Mouse (Mus musculus) ZHBTc4 (cell line): ENCODE data around the gene Krtap3-3.
"Not testable (repeated sequence)": the region's sequence is repeated elsewhere in the genome, so short reads cannot be mapped to it uniquely, and the experiment has no call there.

ENCODE experiments used
- DNase-seq: peaks from one replicate; pipeline ENCODE4 v3.0.0-alpha.2; 2011; ENCODE audit warnings: low read depth, low spot score

Krtap3-3 gene

DNA sequence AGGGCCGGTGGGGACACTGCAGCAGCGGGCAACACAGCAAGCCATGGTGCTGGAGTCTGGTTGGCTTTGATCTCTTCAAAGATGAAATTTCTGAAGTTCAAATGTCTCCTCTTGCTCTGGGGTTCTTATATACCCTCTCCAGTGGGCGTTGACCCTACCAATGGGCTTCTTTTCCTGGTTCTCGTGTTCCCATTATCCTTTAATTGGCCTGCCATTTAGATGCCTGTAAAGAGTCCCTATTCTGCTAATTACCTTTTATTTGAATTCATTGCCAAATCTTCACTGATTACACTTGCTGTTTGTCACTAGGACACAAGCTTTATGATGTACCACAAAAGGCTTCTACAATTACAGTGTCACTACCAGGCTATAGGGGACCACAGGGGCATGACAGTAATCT lies at the start of gene Krtap3-3:
Krtap3-3 (minus strand) TSS at position 101 of the 400 bp plus-strand sequence.
- no peak for DNase-seq

DNA sequence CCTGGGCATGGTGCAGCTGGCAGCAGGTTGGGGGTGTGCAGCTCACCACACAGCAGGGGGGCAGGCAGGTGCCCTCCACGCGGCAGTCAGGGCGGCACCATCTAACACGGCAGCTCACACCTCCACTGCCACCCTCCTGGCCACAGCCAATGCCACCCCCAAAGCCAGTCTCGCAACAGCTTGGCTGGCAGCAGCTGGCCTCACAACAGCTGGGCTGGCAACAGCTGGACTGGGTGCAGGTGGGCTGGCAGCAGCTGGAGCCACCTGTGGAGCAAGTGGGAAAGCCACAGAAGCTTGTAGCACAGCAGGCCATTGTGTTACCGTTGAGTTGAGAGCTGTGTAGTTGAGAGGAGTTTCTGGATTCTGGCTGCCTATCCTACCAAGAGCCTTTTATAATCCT lies 47.1 kb upstream of the Krtap3-3 start, which contains the start of gene Krtap9-3:
Krtap9-3 (minus strand) TSS at position 364 of the 400 bp plus-strand sequence.
- not testable (repeated sequence) for DNase-seq

DNA sequence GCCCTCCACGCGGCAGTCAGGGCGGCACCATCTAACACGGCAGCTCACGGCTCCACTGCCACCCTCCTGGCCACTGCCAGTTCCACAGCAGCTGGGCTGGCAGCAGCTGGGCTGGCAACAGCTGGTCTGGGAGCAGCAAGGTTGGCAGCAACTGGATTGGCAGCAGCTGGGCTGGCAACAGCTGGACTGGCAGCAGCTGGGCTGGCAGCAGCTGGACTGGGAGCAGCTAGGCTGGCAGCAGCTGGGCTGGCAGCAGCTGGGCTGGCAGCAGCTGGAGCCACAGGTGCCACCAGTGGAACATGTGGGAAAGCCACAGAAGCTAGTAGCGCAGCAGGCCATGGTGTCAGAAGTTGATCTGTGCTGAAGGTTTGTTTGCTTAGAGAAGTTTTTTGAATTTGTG lies 40.3 kb upstream of the Krtap3-3 start, which contains the start of gene Krtap1-3:
Krtap1-3 (minus strand) TSS at position 359 of the 400 bp plus-strand sequence.
- DNase-seq = no peak

DNA sequence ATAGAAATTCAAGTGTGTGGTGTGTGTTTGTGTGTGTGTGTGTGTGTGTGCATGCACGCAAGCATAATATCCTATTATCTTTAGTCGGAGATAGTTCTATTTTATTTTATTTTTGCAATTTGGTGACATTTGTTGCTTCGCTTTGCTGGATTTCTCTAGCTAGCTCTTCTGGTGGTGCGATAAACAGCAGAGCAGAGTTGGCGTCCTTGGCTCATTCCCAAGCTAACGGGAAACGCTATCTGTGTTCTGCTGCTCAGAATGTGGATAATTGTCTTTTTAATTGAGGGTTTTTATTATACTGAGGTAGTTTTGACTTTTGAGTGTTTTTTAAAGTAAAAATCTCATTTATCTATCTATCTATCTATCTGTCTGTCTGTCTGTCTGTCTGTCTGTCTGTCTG lies 34.4 kb upstream of the Krtap3-3 start:
- no peak for DNase-seq

DNA sequence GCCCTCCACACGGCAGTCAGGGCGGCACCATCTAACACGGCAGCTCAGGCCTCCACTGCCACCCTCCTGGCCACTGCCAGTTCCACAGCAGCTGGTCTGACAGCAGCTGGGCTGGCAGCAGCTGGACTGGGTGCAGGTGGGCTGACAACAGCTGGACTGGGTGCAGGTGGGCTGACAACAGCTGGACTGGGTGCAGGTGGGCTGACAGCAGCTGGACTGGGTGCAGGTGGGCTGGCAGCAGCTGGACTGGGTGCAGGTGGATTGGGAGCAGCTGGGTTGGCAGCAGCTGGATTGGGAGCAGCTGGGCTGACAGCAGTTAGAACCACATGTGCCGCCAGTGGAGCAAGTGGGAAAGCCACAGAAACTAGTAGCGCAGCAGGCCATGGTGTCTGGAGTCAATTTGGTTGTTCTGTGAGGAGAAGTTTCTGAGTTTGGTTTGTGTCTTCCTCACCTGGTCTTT lies 32.6 kb upstream of the Krtap3-3 start, which contains the start of gene Krtap1-4:
Krtap1-4 (minus strand) TSS at position 410 of the 460 bp plus-strand sequence.
- no peak for DNase-seq

DNA sequence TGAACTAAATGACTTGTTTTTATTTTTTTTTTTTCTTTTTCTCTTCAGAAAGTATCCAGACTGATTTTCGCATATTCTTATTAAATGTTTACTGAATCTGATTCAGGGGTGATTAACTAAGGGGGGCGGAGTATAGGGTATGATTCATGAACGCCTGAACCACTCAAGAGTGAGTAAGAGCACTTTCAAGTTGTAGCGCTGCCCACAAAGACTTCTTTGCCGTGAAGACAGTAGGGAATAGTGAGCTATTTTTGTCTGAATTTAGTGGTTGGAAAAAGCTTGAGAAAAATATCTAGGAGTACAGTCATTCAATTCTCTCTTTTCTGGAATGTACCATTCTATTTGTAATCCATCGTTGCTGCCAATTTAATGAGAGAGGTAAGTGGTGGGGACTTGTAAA lies 30.9 kb upstream of the Krtap3-3 start:
- DNase-seq = no peak

DNA sequence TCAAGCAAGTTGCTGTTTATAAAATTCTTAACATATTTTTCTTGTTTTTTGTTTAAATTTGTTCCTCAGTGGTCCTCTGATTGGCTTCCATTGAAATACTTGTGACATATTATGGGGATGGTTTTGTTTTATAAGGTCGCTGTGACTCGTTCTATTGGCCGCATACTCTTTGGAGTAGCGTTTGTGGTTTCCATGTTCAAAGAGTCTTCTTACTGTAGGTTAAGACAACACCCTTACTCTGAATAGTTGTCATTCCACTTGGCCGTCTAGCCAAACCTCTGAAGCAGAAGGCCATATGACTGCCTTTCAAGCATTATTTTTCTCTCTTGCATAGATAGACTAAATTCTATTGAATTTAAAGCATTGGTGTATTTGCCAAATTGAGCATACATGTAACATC lies 30.4 kb upstream of the Krtap3-3 start:
- DNase-seq = no peak

DNA sequence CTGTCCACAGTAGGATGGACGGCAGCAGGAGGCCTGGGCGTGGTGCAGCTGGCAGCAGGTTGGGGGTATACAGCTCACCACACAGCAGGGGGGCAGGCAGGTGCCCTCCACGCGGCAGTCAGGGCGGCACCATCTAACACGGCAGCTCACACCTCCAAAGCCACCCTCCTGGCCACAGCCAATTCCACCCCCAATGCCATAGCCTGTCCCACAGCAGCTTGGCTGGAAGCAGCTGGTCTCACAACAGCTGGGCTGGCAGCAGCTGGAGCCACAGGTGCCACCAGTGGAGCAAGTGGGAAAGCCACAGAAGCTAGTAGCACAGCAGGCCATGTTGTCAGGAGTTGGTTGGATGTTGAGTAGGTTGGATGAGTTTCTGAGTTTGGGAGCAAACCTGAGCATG lies 30.0 kb upstream of the Krtap3-3 start, which contains the start of gene Krtap1-5:
Krtap1-5 (minus strand) TSS at position 381 of the 400 bp plus-strand sequence.
- DNase-seq = no peak

DNA sequence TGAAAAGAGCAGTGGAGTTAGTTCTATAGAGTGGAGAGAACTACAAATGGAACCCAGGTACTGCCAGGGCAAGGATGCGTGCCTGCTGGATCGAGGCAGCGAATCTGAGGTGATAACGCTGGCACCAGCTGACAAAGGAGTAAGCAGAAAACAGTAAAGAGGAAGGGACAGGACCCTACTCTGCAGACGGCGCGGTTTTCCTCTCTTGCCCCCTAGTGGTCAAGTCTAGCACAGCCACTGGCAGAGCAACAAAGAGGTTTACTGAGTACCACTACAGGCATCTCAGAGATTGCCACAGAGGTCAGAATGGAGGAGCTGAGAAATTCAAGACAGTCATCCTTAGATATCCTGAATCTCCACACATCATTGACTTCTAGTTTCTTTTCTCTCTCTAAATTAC lies 23.4 kb upstream of the Krtap3-3 start:
- peak; percentile 79 for DNase-seq

DNA sequence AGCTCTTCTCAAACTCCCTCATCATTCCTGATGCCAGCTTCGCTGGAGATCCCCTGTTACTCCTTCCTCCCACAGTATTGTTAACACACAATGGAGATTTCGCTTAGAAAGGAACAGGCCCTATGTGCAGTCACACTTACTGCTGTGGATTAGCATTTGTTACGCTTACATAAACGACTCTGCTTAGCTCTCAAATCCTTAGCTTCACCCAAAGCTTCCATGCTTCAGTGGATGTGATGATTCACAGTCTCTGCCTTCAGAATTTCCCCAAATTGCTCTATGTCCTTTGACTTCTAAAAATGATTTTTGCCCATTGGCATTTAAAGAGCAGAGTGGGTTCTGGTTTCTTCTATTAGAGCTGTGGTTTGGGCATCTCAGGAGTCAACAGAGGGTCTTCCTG lies 22.5 kb upstream of the Krtap3-3 start:
- no peak for DNase-seq

DNA sequence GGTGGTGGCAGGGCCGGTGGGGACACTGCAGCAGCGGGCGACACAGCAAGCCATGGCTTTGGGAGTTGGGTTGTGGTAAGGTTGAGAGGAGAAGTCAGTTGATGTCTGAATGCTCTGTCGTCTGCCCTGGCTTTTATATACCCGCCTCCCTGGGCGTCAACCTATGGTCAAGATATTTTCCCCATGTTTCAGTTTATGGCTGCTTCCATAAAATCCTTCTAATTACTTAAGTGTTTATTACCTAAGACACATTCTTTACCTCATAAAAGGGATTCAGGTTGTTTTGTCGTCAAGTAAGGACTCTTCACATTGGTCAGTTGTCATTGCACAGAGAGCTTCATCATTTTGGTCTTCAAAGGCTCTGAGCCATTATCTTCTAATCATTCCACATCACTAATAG lies 15.9 kb upstream of the Krtap3-3 start, which contains the start of gene Krtap3-1:
Krtap3-1 (minus strand) TSS at position 101 of the 400 bp plus-strand sequence.
- no peak for DNase-seq

DNA sequence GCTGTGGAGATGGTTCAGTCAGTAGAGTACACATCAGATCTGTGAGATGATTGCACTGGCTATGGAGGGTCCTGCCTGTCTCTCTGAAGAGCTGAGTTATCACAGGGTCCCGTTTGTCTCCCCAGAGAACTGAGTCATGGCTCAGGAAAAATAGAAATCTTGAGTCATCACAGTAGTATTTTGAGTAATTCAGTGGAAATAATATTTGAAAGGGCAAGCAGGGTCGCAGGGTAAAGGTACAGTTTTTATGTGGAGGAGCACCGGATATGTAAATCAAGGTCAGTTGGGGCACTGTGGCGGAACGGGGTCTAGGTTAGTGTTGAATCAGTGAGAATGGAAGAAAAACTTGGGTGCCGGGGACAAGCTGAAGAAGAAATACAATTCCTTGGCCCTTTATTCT lies 11.9 kb upstream of the Krtap3-3 start:
- no peak for DNase-seq

DNA sequence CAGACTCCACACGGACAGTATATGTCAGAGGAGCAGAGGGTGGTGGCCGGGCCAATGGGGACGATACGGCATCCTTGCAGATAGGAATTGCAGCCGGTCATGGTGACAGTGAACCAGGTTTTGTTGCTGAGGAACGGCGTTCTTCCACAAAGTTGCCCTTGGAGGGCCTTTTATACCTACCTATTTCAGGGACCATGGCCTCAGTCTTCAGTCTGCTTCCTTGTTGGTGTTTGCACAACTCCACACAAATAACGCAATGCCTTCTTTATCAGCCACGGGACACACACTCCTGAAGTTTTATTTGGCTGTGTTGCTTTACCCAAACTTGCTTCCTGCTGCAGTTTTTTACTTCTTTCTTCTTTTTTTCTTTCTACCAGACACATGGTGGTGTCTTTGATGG lies 8.7 kb upstream of the Krtap3-3 start, which contains the start of gene Gm11939:
Gm11939 (minus strand) TSS at position 101 of the 400 bp plus-strand sequence.
- DNase-seq = no peak

DNA sequence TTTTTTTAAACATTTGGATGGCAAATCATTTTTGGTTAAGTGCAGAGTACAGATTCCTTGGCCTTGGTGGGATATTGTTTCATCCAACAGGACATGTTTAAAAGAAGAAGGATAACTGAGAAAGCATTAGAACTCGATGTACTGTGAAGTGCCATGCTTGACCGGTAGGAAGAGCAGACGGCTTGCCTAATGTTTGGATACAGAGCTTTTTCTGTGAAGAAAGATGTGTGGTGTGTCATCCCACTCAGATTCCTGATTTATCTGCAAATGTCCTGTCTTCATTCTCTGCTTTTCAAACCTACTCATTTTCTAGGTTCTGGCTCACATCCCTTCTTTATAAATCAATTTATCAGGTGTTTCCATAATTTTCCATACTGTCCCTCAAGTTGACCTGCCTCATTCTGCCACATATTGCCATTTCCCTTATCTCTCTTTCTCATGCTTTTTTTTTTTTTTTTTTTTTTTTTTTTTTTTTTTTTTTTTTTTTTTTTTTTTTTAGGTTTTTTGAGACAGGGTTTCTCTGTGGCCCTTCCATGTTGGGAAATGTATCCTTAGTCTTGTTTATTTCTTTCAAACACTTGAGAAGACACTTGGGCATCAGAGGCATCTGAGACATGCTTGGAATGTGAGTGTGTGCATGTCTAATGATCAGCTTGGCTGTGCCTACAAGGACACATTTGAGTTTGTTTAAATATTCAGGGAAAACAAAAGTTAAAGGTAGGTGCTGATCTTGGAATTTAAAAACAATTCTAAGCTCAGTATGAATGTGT lies 7.5 kb upstream of the Krtap3-3 start:
- DNase-seq = no peak

DNA sequence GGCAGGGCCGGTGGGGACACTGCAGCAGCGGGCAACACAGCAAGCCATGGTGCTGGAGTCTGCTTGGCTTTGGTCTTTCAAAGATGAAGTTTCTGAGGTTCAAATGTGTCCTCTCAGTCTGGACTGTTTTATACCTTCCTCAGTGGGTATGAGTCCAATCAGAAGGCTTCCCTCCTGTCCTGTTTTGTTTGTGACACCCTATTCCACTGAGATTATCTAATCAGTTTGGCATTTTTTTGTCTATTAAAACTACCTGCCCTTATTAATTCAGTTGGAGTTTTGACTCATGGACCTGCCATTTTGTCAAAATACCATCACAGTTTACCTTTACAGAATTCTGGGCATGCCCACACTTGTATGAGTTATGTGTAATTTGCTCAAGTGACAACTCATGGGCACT lies 6.1 kb upstream of the Krtap3-3 start, which contains the start of gene Krtap3-2:
Krtap3-2 (minus strand) TSS at position 101 of the 400 bp plus-strand sequence.
- no peak for DNase-seq

DNA sequence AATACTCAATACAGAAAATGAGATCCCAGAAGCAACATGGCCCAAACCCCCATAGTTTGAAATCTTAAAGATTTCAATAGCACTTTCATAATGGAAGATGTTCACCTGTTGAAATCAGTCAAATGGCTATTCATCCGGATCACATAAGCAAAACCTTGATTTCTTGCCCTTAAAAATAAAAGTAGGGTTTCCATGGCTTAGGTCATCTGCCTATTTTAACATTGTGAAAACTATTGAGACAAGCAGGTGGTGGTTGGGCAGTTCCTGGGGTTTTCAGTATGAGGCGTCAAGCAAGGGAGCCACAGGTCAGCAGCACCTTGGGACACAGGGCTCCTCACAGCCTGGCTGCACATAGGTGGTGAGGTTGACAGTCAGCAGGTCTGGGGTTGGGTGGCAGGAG lies 5.5 kb upstream of the Krtap3-3 start:
- DNase-seq = no peak

DNA sequence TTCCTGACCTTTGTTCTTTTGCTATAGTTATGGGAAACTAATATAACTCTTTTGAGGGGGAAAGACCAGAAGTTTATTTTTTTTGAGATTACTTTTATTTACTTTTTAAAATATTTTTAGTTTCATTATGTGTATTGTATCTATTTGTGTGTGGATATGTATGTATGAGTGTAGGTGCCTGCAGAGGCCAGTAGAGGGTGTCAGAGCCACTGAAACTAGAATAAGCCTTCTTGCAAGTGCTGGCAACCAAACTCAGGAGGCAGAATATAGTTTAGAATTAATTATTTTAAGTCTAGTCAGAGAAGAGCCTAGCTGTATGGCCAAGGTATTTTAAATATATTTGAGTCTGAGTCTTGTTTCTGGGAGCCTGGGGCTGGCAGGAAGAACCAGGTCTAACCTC lies 2.8 kb downstream of the Krtap3-3 start:
- DNase-seq = peak; percentile 33

DNA sequence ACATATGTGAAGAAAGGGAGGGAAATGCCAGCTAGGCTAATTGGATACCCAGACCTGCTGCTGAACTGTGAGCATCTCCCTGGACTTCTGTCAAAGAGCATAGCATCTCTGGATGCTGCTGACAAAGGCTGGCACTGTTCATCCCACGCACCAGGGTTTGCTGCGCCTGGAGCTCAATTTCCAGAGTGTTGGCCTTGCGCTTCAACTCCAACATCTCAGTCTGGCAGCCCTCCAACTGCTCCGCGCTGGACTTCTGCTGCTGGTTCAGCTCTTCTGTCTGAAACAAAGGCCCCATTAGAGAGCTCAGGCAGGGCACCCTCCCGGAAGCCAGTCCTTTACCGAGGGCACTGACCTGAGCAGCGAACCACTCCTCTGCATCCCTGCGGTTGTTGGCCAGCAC lies 10.9 kb downstream of the Krtap3-3 start:
- no peak for DNase-seq

DNA sequence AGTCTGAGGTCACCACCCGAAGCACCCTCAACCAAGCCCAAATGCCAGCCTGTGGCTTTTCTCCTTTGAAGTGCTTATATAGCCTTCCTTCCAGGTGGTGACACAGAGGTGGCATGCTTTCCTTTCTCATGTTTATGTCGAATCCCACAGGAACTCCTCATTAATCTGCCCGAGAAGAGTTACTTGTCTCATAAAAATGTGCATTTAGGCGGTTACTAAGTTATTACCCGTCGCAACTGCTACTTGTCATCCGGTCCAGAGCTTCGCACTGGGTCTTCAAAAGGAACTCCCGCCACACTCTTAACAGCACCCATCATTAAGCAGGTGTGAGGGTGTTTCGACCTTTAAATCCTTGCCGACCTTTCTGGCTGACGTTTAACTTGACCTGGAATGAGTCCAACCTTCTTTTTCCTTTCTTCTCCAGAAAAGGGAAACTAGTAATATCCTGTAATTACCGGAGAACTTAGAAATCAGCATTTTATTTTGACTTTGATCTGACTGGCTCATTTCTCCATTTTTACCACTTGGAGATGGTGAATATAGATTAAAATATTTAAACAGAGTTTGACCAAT lies 29.3 kb downstream of the Krtap3-3 start, which contains the start of gene Krt39:
Krt39 (minus strand) TSS at position 51 of the 573 bp plus-strand sequence.
- DNase-seq = no peak

DNA sequence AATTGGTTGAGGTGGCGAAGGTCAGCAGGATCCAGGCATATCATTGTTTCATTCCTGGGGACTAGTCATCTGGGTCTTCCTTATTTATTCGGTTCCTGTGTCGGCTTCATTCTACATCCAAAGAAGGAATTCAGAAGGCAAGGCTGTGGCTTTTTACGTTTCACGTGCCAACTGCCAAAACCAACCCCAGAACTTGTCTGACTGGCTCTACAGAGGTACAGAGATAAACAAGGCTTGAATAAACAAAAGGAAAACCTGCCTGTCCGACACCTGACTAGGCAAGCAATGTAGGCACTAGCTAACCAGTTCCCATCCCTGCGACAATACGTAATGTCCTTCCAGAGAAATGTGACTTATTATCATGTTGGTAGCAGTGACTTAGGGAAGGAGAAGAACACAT lies 36.6 kb downstream of the Krtap3-3 start:
- no peak for DNase-seq
